Comparison of ENCODE assay signal across 16 mouse cellular contexts in the genomic region with DNA sequence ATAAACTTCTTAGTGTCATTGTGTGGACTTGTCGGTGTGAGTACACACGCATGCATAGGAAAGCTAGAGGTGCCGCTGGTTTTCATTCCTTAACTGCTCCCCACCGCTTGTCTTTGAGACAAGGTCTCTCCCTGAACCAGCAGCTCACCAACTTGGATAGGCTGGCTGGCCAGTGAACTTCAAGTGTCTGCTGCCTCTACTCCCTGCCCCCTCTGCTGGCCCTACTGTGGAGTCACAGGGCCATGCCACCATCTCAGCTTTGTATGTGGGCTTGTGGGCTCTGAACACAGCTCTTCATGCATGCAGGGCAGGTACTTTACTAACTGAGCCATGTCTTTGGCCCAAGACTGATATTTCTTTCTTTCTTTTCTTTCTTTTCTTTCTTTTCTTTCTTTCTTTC. TPM values are rescaled to one million over a fixed set of nuclear protein-coding genes. Genes with fewer than 3 reads are reported as not detected.
DNase-seq lines count a peak whose midpoint lies in the region; ATAC-seq and TF ChIP-seq lines count a peak whose summit lies in the region.
"Had no signal": no experiment of that assay in that cellular context is flagged by ENCODE, and none has a peak within 500 bp of the region (broad histone marks: within the 10 kb centered on the region; RNA-seq: fewer than 3 reads in every experiment).

No protein-coding gene starts in this region.

- no peak for ATAC-seq in activated CD4-positive, CD25-positive, alpha-beta regulatory T cell, adult 4 months

- H3K4me3 ChIP-seq in layer of hippocampus, adult 2 months, result no peak overlapping the region
- H3K4me3 ChIP-seq: erythroblast, embryonic 14.5 days; midbrain, embryonic 12.5 days had no signal

- no peak overlapping the region for H3K27ac ChIP-seq in layer of hippocampus, adult 2 months
- H3K27ac ChIP-seq: midbrain, embryonic 12.5 days had no signal

- DNase-seq in layer of hippocampus, adult 2 months (ENCODE audit: low spot score in 2 of 2), result no peak
- DNase-seq in layer of hippocampus, adult 18-20 months (ENCODE audit: low spot score in 2 of 2), result no peak
- DNase-seq in B cell, adult 2 months, result peak; percentile 2
- DNase-seq in NIH3T3 (ENCODE audit: low read depth), result peak; percentile 17
- peak; percentile 16 to 71 for DNase-seq in kidney, postnatal 25 days
- no peak for DNase-seq in c-Kit-positive CD71-positive TER-119-positive erythroid progenitor cells, embryonic 14.5 days (ENCODE audit: low spot score)
- DNase-seq: adrenal gland, adult 2 months; embryo, embryonic 11 days; lung, adult 2 months; thymus, postnatal 36 days had no signal

- 0 out of 2 replicates have a peak, but pooled peaks have one; percentile 4 for TF ChIP-seq CTCF in layer of hippocampus, adult 2 months (conservative IDR thresholded peaks at IDR 0.05)

RNA-seq across cellular contexts. Expression of a gene that starts 2.0 kb away (rescaled TPM):
- total RNA-seq in layer of hippocampus, adult 2 months (2021), result not detected
- not detected for total RNA-seq in layer of hippocampus, adult 18-20 months (2021)
- polyA plus RNA-seq in activated CD4-positive, CD25-positive, alpha-beta regulatory T cell, adult 4 months (2017; shearing (Covaris generic)), result not detected
- total RNA-seq: adrenal gland, adult 2 months; heart, adult 8-10 months; hematopoietic stem cell, adult 5-6 weeks; left cerebral cortex, postnatal 10 days had no signal
- polyA plus RNA-seq: adrenal gland, adult 2 months; erythroblast, embryonic 14.5 days; lung, adult 2 months; midbrain, embryonic 12.5 days had no signal

RNA-seq across cellular contexts. Expression of a gene that starts 42.4 kb away (rescaled TPM):
- total RNA-seq in layer of hippocampus, adult 2 months (2021), result 10 to 100 TPM; 43.5 to 46.7 TPM
- 10 to 100 TPM; 40.6 to 41.9 TPM for total RNA-seq in layer of hippocampus, adult 18-20 months (2021)
- polyA plus RNA-seq in activated CD4-positive, CD25-positive, alpha-beta regulatory T cell, adult 4 months (2017; shearing (Covaris generic)), result 1 to 10 TPM; 7.8 to 9.2 TPM

RNA-seq across cellular contexts. Expression of a gene that starts 43.7 kb away (rescaled TPM):
- not detected for total RNA-seq in layer of hippocampus, adult 2 months (2021)
- total RNA-seq in layer of hippocampus, adult 18-20 months (2021), result not detected
- not detected for polyA plus RNA-seq in activated CD4-positive, CD25-positive, alpha-beta regulatory T cell, adult 4 months (2017; shearing (Covaris generic))
- total RNA-seq: adrenal gland, adult 2 months; heart, adult 8-10 months; hematopoietic stem cell, adult 5-6 weeks; left cerebral cortex, postnatal 10 days had no signal
- polyA plus RNA-seq: adrenal gland, adult 2 months; erythroblast, embryonic 14.5 days; lung, adult 2 months; midbrain, embryonic 12.5 days had no signal

Comparison
In these comparisons a context has a peak if more than half of its experiments do, and no peak if none do; other contexts are left out.
1. DNase-seq: peak in B cell, adult 2 months (2 of 2), NIH3T3 (single experiment) and kidney, postnatal 25 days (2 of 2); none in layer of hippocampus, adult 2 months (0 of 2), layer of hippocampus, adult 18-20 months (0 of 2) and c-Kit-positive CD71-positive TER-119-positive erythroid progenitor cells, embryonic 14.5 days (single experiment).